ENCODE assay signal across 8 mouse cellular contexts in genomic region chr8:53511551-53512127, GRCm38 (mm10). TPM values are rescaled to one million over a fixed set of nuclear protein-coding genes. Genes with fewer than 3 reads are reported as not detected.
DNase-seq lines count a peak whose midpoint lies in the region; ATAC-seq and TF ChIP-seq lines count a peak whose summit lies in the region.

Aga (plus strand) TSS chr8:53511727.

- H3K36me3 ChIP-seq in E14TG2a.4 (ENCODE audit: insufficient read depth, low read length): peaks cover 8% of the 10 kb centered on the region
- peaks cover 5% of the 10 kb centered on the region for H3K36me3 ChIP-seq in forebrain, embryonic 12.5 days (replicated peaks)
- peaks cover 18% of the 10 kb centered on the region for H3K36me3 ChIP-seq in heart, postnatal 0 days (replicated peaks; ENCODE audit: control insufficient read depth, insufficient read depth, low read length)
- peaks cover 3% of the 10 kb centered on the region; the same call in 1 of the 2 replicates for H3K36me3 ChIP-seq in liver, embryonic 16.5 days (ENCODE audit: control insufficient read depth, insufficient read depth)
- 0 out of 2 replicates have a peak, but pooled peaks cover 3% of the 10 kb centered on the region for H3K36me3 ChIP-seq in neural tube, embryonic 13.5 days
- H3K36me3 ChIP-seq in testis, adult 2 months (ENCODE audit: control insufficient read depth, insufficient read depth, low read length): no peaks in the 10 kb centered on the region

- H3K27ac ChIP-seq in forebrain, embryonic 12.5 days: peak within 1 kb of the TSS; percentile 53; the same call in 1 of the 2 replicates
- H3K27ac ChIP-seq in heart, postnatal 0 days (ENCODE audit: low read depth): peak within 1 kb of the TSS; percentile 92
- H3K27ac ChIP-seq in liver, embryonic 16.5 days (ENCODE audit: low read length): peak within 1 kb of the TSS; percentile 66
- H3K27ac ChIP-seq in neural tube, embryonic 13.5 days (replicated peaks): peak within 1 kb of the TSS; percentile 72
- peak within 1 kb of the TSS; percentile 81; the same call in 1 of the 2 replicates for H3K27ac ChIP-seq in testis, adult 2 months (ENCODE audit: control insufficient read depth, insufficient read depth, low read depth, low read length)

- H3K4me2 ChIP-seq in forebrain, embryonic 12.5 days: peak within 1 kb of the TSS; percentile 57
- H3K4me2 ChIP-seq in heart, postnatal 0 days (ENCODE audit: low read depth, low read length): peak within 1 kb of the TSS; percentile 67
- H3K4me2 ChIP-seq in liver, embryonic 16.5 days (ENCODE audit: low read depth, low read length): peak within 1 kb of the TSS; percentile 65
- H3K4me2 ChIP-seq in neural tube, embryonic 13.5 days: peak within 1 kb of the TSS; percentile 63

- TF ChIP-seq POLR2A in testis, adult 2 months (IDR thresholded peaks at IDR 0.05; ENCODE audit: control insufficient read depth, low read depth, low read length): peak; percentile 63

- H3K27me3 ChIP-seq in E14TG2a.4 (ENCODE audit: insufficient read depth, low read length): no peaks in the 10 kb centered on the region
- H3K27me3 ChIP-seq in forebrain, embryonic 12.5 days: no peaks in the 10 kb centered on the region
- no peaks in the 10 kb centered on the region for H3K27me3 ChIP-seq in heart, postnatal 0 days (ENCODE audit: control insufficient read depth, insufficient read depth, low read length)
- H3K27me3 ChIP-seq in liver, embryonic 16.5 days (ENCODE audit: control insufficient read depth, insufficient read depth, low read depth, low read length): no peaks in the 10 kb centered on the region
- no peaks in the 10 kb centered on the region for H3K27me3 ChIP-seq in neural tube, embryonic 13.5 days
- H3K27me3 ChIP-seq in testis, adult 2 months (ENCODE audit: control insufficient read depth, insufficient read depth, low read length): no peaks in the 10 kb centered on the region

- peak; percentile 97 for ATAC-seq in forebrain, embryonic 12.5 days (ENCODE audit: low FRiP score)
- peak; percentile 99 for ATAC-seq in heart, postnatal 0 days (ENCODE audit: insufficient read depth, low read depth)
- ATAC-seq in liver, embryonic 16.5 days (ENCODE audit: low read depth): peak; percentile 96
- peak; percentile 98 for ATAC-seq in neural tube, embryonic 13.5 days (ENCODE audit: low read depth)

- H3K4me1 ChIP-seq in E14TG2a.4 (replicated peaks; ENCODE audit: low read depth, low read length): no peaks in the 10 kb centered on the region
- H3K4me1 ChIP-seq in forebrain, embryonic 12.5 days: peaks cover 10% of the 10 kb centered on the region; the same call in 1 of the 2 replicates
- H3K4me1 ChIP-seq in heart, postnatal 0 days (ENCODE audit: control insufficient read depth, insufficient read depth): no peaks in the 10 kb centered on the region
- H3K4me1 ChIP-seq in liver, embryonic 16.5 days (ENCODE audit: control insufficient read depth, low read depth, low read length): no peaks in the 10 kb centered on the region
- H3K4me1 ChIP-seq in neural tube, embryonic 13.5 days (replicated peaks): peaks cover 11% of the 10 kb centered on the region
- H3K4me1 ChIP-seq in testis, adult 2 months (ENCODE audit: control insufficient read depth, insufficient read depth, low read length): no peaks in the 10 kb centered on the region; the same call in none of the 2 replicates

- H3K4me3 ChIP-seq in E14TG2a.4 (replicated peaks; ENCODE audit: low read length): peak within 1 kb of the TSS; percentile 78
- H3K4me3 ChIP-seq in forebrain, embryonic 12.5 days (replicated peaks): peak within 1 kb of the TSS; percentile 53
- H3K4me3 ChIP-seq in heart, postnatal 0 days (ENCODE audit: low read depth, low read length): peak within 1 kb of the TSS; percentile 67
- H3K4me3 ChIP-seq in liver, embryonic 16.5 days (ENCODE audit: low read depth, low read length): peak within 1 kb of the TSS; percentile 72
- H3K4me3 ChIP-seq in neural tube, embryonic 13.5 days: peak within 1 kb of the TSS; percentile 51
- peak within 1 kb of the TSS; percentile 94 for H3K4me3 ChIP-seq in testis, adult 2 months (ENCODE audit: control insufficient read depth, low read depth, low read length)

- TF ChIP-seq CTCF in E14TG2a.4 (conservative IDR thresholded peaks at IDR 0.05; ENCODE audit: low read length): no peak
- no peak for TF ChIP-seq CTCF in heart, postnatal 0 days (IDR thresholded peaks at IDR 0.05; ENCODE audit: low read depth)
- no peak for TF ChIP-seq CTCF in testis, adult 2 months (IDR thresholded peaks at IDR 0.05; ENCODE audit: control insufficient read depth, insufficient read depth, insufficient replicate concordance, low read depth, low read length)

- peak; percentile 76 for TF ChIP-seq EP300 in heart, postnatal 0 days (IDR thresholded peaks at IDR 0.05; ENCODE audit: low read depth)

- peak; percentile 87 for DNase-seq in c-Kit-positive CD71-positive TER-119-positive erythroid progenitor cells, embryonic 14.5 days (ENCODE audit: low spot score)
- DNase-seq in heart, postnatal 0 days (ENCODE audit: low spot score): peak; percentile 95
- DNase-seq in kidney, postnatal 4 days: peak; percentile 90 to 95

- 1% methylated on average over 24 of the region's 24 CpGs for WGBS in forebrain, embryonic 12.5 days
- WGBS in heart, postnatal 0 days: 2% methylated on average over 24 of the region's 24 CpGs
- WGBS in liver, embryonic 16.5 days (ENCODE audit: insufficient replicate concordance): under 1% methylated on average over 24 of the region's 24 CpGs
- 1% methylated on average over 24 of the region's 24 CpGs for WGBS in neural tube, embryonic 13.5 days

- no peaks in the 10 kb centered on the region for H3K9me3 ChIP-seq in E14TG2a.4 (ENCODE audit: low read length)
- no peaks in the 10 kb centered on the region for H3K9me3 ChIP-seq in forebrain, embryonic 12.5 days
- no peaks in the 10 kb centered on the region for H3K9me3 ChIP-seq in heart, postnatal 0 days (replicated peaks; ENCODE audit: control insufficient read depth, low read length)
- no peaks in the 10 kb centered on the region for H3K9me3 ChIP-seq in liver, embryonic 16.5 days (replicated peaks; ENCODE audit: control insufficient read depth, low read length)
- H3K9me3 ChIP-seq in neural tube, embryonic 13.5 days: no peaks in the 10 kb centered on the region

- peak within 1 kb of the TSS; percentile 67 for H3K9ac ChIP-seq in forebrain, embryonic 12.5 days
- peak within 1 kb of the TSS; percentile 89 for H3K9ac ChIP-seq in heart, postnatal 0 days (replicated peaks; ENCODE audit: low read depth, low read length)
- peak within 1 kb of the TSS; percentile 76 for H3K9ac ChIP-seq in liver, embryonic 16.5 days (ENCODE audit: low read depth, low read length)
- peak within 1 kb of the TSS; percentile 84 for H3K9ac ChIP-seq in neural tube, embryonic 13.5 days

RNA-seq across cellular contexts. Expression of gene Aga, which starts in this region (rescaled TPM):
- 14.4 and 15.8 TPM in 2 replicates for polyA plus RNA-seq in forebrain, embryonic 12.5 days (2016; fragmentation: Nextera tagmentation; extraction: Ambion mirVana)
- 5.9 and 16.9 TPM in 2 replicates for total RNA-seq in heart, postnatal 0 days (2014; rRNA removed; ENCODE audit: low replicate concordance)
- polyA plus RNA-seq in heart, postnatal 0 days (2015; fragmentation: Nextera tagmentation; extraction: Ambion mirVana): 38.4 and 40.0 TPM in 2 replicates
- polyA plus RNA-seq in liver, embryonic 16.5 days (2015; fragmentation: Nextera tagmentation; extraction: Ambion mirVana): 21.8 and 22.9 TPM in 2 replicates
- polyA plus RNA-seq in neural tube, embryonic 13.5 days (2015; fragmentation: Nextera tagmentation; extraction: Ambion mirVana): 16.7 and 19.2 TPM in 2 replicates
- 2.9 and 3.6 TPM in 2 replicates for polyA plus RNA-seq in testis, adult 2 months (2012; rRNA removed)

Comparison
In these comparisons a context has a peak if more than half of its experiments do, and no peak if none do; other contexts are left out.
1. Peak in every context shown above with its lines: DNase-seq, ATAC-seq, H3K4me3 ChIP-seq and H3K27ac ChIP-seq.